Mouse (Mus musculus): ENCODE data around the gene Son. TPM values are rescaled to one million over a fixed set of nuclear protein-coding genes. Genes with fewer than 3 reads are reported as not detected.

Son gene
- polyA plus RNA-seq, 1 experiment from 2014 or later = 167 TPM

DNA sequence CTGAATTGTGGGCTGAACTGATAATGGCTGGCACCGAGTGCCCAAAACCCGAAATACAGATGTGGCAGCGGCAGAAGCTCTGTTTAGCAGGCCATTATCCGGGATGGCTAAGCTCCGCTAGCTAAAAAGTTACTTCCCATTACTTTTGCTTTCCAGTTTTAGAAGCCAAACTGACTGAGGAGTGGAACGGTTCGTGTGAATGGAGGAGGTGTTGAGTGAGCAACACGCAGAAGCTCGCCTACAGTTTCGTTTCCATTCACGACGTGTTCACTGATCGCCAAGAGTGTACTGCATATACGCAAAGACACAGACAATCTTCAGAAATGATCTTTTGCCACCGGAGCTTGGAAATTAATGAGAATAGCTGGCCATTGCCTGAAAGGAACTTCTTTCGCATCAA is 15.0 kb downstream of the Son start:
- 94% methylated on average over 16 of the region's 16 CpGs for WGBS
- no peak for ATAC-seq (ENCODE audit: low FRiP score)
- H3K9ac ChIP-seq = no peak overlapping the region
- no peak overlapping the region for H3K27ac ChIP-seq
- no peak overlapping the region for H3K4me2 ChIP-seq
- H3K27me3 ChIP-seq = no peaks in the 10 kb centered on the region
- H3K4me1 ChIP-seq = peaks cover 4% of the 10 kb centered on the region; the same call in 1 of the 2 replicates
- no peak overlapping the region for H3K4me3 ChIP-seq (replicated peaks)
- peaks cover 91% of the 10 kb centered on the region for H3K36me3 ChIP-seq (replicated peaks)
- no peaks in the 10 kb centered on the region for H3K9me3 ChIP-seq

DNA sequence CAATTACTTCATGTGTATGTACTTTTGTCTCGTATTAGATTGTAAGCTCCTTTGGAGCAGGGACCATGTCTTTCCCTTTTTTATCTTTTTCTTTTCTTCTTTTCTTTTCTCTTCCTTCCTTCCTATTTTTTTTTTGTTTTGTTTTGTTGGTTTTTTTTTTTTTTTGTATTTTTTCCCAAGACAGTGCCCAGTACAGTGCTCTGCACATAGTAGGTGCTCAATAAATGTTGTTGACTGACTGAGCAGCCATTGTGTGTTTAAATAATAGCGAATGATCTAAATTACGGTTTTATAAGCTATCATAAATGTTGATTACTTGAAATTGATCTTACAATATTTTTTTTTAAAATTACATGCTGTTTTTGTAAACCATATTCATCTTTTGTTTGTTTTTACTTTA is 16.5 kb downstream of the Son start:
- H3K4me1 ChIP-seq = peaks cover 4% of the 10 kb centered on the region; the same call in 1 of the 2 replicates
- H3K9ac ChIP-seq = no peak overlapping the region
- H3K27me3 ChIP-seq = no peaks in the 10 kb centered on the region
- H3K4me2 ChIP-seq = no peak overlapping the region
- H3K9me3 ChIP-seq = no peaks in the 10 kb centered on the region
- H3K4me3 ChIP-seq (replicated peaks) = no peak overlapping the region
- H3K27ac ChIP-seq = no peak overlapping the region
- ATAC-seq (ENCODE audit: low FRiP score) = no peak
- peaks cover 86% of the 10 kb centered on the region for H3K36me3 ChIP-seq (replicated peaks)
- WGBS = 92% methylated on average over 3 of the region's 3 CpGs

DNA sequence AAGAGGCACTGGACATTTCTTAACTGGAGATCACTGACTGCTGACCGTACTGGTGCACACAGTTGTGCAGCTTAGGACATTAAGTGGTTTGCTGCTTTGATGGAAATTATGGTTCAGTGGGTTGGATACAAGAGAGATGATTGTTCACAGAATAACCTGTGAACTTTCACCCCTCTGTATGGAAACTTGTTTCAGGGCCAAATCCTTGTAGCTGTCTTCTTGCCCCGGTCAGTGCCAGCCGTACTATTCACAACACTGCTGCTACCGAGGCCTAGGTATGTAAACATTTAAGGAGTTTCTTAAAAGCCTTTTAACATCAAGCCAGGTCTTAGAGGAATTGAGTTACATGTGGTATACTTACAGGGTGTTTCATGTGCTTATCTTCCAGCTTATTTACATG is 27.2 kb downstream of the Son start:
- no peak for ATAC-seq (ENCODE audit: low FRiP score)
- 87% methylated on average over 4 of the region's 4 CpGs for WGBS
- H3K27ac ChIP-seq = no peak overlapping the region
- H3K9me3 ChIP-seq = no peaks in the 10 kb centered on the region
- H3K36me3 ChIP-seq (replicated peaks) = peaks cover 88% of the 10 kb centered on the region
- H3K4me3 ChIP-seq (replicated peaks) = no peak overlapping the region
- no peak overlapping the region for H3K9ac ChIP-seq
- no peak overlapping the region for H3K4me2 ChIP-seq
- no peaks in the 10 kb centered on the region for H3K27me3 ChIP-seq
- no peaks in the 10 kb centered on the region for H3K4me1 ChIP-seq

DNA sequence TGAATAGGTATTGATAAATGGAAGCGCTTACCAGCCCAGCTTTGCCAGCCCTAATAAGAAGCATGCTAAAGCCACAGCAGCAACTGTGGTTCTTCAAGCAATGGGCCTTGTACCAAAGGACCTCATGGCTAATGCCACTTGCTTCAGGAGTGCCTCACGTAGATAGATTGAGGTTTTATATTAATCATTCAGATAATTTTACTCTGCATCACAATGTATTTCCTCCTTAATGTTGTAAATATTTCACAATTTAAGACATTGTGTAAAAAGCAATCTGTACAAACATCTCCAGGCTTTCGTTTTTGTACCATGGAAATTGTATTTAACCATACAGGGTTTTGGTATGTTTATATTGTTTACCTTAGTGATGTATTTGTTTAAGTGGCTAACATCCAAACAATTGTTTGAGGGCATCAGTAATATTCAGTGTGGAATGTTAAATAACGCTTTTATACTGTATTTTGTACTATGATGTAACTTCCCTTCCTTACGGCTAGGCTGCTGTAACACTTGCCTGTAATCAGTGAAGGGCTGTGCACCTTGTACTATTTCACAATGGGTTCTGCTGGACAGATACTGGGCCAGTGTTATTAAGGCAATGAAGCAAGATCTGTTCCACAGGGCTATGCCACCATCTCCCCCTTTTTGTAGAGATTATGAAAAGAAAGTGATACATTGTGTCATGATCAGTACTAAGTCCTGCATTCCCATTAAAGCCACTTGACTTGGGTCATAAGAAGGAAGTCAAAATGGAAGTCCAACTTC is 31.0 kb downstream of the Son start:
- Histone ChIP-seq H3K36me3 (replicated peaks) (peaks cover 76% of the 10 kb centered on the region), H3K4me3 (replicated peaks) (no peak overlapping the region), H3K4me2 (no peak overlapping the region), H3K4me1 (no peaks in the 10 kb centered on the region), H3K27me3 (no peaks in the 10 kb centered on the region), H3K9ac (no peak overlapping the region), H3K9me3 (no peaks in the 10 kb centered on the region), H3K27ac (no peak overlapping the region)
- no peak for ATAC-seq (ENCODE audit: low FRiP score)
- WGBS = 93% methylated on average over 5 of the region's 5 CpGs

DNA sequence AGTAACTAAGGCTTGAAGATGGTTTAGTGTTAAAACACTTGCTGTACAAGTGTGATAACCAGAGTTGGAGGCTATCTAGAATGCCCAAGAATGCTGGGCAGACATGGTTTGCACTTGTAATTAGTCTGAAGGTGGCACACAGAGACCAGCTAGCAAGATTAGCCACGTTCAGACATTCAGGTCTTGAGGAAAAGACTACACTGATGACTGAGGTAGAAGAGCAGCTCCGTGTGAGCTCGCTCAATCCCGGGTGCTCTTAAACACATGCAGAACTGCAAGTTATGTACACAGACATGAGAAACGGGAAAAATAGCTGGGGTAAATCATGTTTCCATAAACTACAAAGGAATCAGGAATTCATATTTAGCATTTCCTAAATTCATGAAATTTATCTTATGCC is 33.4 kb downstream of the Son start:
- H3K4me3 ChIP-seq (replicated peaks) = no peak overlapping the region
- no peak overlapping the region for H3K27ac ChIP-seq
- H3K4me2 ChIP-seq = no peak overlapping the region
- H3K36me3 ChIP-seq (replicated peaks) = peaks cover 79% of the 10 kb centered on the region
- 86% methylated on average over 5 of the region's 5 CpGs for WGBS
- ATAC-seq (ENCODE audit: low FRiP score) = no peak
- H3K9ac ChIP-seq = no peak overlapping the region
- no peaks in the 10 kb centered on the region for H3K4me1 ChIP-seq
- no peaks in the 10 kb centered on the region for H3K9me3 ChIP-seq
- no peaks in the 10 kb centered on the region for H3K27me3 ChIP-seq

DNA sequence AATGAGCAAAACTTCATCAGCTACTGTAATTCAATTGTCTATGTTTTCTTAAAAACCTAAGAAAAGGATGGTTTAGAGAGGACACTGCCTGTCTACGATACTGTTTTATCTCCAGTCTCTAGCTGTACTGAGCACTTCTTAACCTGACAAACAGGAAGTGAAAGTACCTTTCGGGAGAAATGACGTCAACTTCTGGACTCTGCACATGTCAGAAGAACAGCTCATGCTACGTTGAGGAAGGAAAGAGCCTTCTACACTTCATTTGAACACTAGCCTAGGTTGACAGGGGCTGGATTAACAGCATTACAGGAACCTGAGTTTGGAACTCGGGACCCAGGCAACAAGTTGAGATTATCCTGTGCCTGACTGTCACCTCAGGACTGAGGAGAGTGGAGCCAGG is 38.2 kb downstream of the Son start:
- Histone ChIP-seq H3K9ac (no peak overlapping the region), H3K4me1 (peaks cover 20% of the 10 kb centered on the region), H3K36me3 (replicated peaks) (peaks cover 44% of the 10 kb centered on the region), H3K27ac (no peak overlapping the region), H3K4me3 (replicated peaks) (no peak overlapping the region), H3K9me3 (no peaks in the 10 kb centered on the region), H3K4me2 (no peak overlapping the region), H3K27me3 (no peaks in the 10 kb centered on the region)
- no peak for ATAC-seq (ENCODE audit: low FRiP score)
- 90% methylated on average over 5 of the region's 5 CpGs for WGBS

DNA sequence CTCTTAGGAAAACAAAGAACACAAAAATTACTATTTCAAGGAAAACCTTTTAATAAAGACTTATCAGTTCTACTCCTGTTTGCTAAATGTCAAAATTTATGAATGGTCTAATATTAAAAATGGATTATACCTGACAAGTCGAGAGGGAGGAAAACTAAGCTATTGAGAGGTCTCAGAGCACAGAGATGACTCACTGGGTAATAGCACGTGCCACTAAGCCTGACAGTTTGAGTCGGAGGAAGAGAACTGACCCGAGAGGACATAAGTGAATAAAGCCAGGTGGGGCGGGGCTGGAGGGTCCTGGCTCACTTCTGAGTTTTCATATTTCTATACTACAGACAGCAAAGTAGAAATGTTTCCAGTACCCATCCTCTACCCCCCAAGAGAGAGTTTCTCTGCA is 39.1 kb downstream of the Son start:
- 84% methylated on average over 5 of the region's 5 CpGs for WGBS
- Histone ChIP-seq H3K4me2 (no peak overlapping the region), H3K4me1 (peaks cover 20% of the 10 kb centered on the region), H3K36me3 (replicated peaks) (peaks cover 44% of the 10 kb centered on the region), H3K9me3 (no peaks in the 10 kb centered on the region), H3K4me3 (replicated peaks) (no peak overlapping the region), H3K27ac (no peak overlapping the region), H3K27me3 (no peaks in the 10 kb centered on the region), H3K9ac (no peak overlapping the region)
- no peak for ATAC-seq (ENCODE audit: low FRiP score)

DNA sequence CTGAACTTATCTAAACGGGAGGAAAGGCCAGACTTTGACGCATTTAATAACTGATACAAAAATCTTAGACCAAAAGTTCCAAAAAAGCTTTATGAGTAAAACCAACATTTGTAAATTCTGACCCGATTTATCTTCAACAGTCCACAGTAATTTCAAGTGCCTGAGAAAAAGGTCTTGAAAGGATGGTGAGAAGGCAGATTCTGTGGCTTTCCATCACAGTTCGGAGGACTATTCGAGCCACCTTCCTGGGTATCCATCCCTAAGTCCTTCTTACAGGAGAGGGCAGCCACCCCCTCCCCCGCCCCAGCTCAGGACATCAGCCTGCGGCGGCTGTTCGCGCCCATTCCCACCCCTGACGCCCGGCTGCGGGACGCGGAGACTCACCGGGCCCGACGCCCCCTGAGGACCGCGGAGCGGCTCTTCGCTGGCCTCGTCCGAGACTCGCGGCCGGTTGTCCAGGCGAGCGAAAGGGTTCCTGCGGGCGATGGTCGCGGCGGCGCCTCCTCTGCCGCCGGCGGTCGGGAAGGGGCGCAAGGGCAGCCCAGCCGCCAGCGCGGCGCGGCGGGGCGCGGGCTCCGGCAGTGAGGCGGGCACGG is 40.8 kb downstream of the Son start:
- H3K4me3 ChIP-seq (replicated peaks) = peak overlapping the region; percentile 91
- H3K27ac ChIP-seq = peak overlapping the region; percentile 88
- peaks cover 28% of the 10 kb centered on the region for H3K36me3 ChIP-seq (replicated peaks)
- no peaks in the 10 kb centered on the region for H3K27me3 ChIP-seq
- peak; percentile 67 for ATAC-seq (ENCODE audit: low FRiP score)
- no peaks in the 10 kb centered on the region for H3K9me3 ChIP-seq
- WGBS = 1% methylated on average over 42 of the region's 51 CpGs
- H3K4me1 ChIP-seq = peaks cover 20% of the 10 kb centered on the region
- peak overlapping the region; percentile 85 for H3K4me2 ChIP-seq
- peak overlapping the region; percentile 95 for H3K9ac ChIP-seq

DNA sequence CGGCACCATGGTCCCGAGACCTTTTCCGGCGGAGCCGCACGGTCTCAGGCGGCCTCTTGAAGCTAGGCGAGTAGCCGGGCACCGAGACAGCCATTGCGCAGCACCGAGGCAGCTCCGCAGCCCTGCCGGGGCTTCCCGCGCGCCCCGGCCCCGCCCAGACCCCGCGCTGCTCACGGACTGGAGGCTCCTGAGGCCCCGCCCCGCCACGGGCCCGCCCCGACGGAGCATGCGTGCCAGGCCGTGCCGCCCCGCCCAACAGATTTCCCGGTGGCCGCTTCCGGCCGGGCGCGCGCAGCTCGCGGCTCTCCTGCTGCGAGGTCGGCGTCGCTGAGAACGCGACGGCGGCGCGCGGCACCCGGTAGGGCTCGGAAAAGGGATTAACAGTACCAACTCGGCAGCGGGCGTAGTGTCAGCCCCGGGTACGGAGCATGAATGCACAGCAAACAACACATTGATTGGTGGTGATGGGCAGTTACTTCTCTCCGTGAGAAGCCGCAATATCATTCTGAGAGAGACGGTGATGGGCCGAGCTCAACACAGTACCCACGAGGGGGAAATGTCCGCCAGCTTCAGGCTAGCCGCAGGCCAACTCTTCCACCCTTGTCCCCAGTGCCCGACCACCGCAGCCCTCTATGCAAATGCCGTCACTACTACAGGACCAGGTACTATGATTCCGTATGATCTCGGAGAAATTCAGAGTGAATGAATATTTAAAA is 41.5 kb downstream of the Son start, which contains the start of gene Donson:
Gene Donson (minus strand): TSS at position 152 of the 716 bp plus-strand sequence.
- H3K9me3 ChIP-seq = no peaks in the 10 kb centered on the region
- H3K27ac ChIP-seq = peak within 1 kb of the TSS; percentile 88
- H3K27me3 ChIP-seq = no peaks in the 10 kb centered on the region
- peaks cover 20% of the 10 kb centered on the region for H3K4me1 ChIP-seq
- peaks cover 24% of the 10 kb centered on the region for H3K36me3 ChIP-seq (replicated peaks)
- peak within 1 kb of the TSS; percentile 91 for H3K4me3 ChIP-seq (replicated peaks)
- under 1% methylated on average over 54 of the region's 71 CpGs for WGBS
- H3K4me2 ChIP-seq = peak within 1 kb of the TSS; percentile 85
- H3K9ac ChIP-seq = peak within 1 kb of the TSS; percentile 95
- peak; percentile 100 for ATAC-seq (ENCODE audit: low FRiP score)

DNA sequence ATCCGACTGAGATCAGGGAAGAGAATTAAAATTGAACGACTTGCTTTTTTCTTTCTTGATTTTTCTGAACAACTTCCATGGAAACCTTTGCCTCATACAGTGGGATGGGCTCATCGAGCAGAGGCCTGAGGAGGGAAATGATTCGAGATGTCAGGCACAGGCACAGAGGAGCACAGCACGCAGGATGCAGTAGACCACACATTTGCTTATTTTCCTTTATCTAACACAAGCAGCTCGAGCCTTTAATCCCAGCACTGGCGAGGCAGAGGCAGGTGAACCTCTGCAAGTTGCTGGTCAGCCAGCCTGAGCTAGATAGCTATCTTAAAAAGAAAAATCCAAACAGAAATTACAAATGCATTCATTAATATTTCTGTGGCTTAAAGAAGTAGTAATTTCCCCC is 42.5 kb downstream of the Son start:
- no peaks in the 10 kb centered on the region for H3K9me3 ChIP-seq
- no peak overlapping the region for H3K9ac ChIP-seq
- H3K36me3 ChIP-seq (replicated peaks) = peaks cover 13% of the 10 kb centered on the region
- H3K4me3 ChIP-seq (replicated peaks) = no peak overlapping the region
- WGBS = 47% methylated on average over 7 of the region's 7 CpGs
- no peak for ATAC-seq (ENCODE audit: low FRiP score)
- no peaks in the 10 kb centered on the region for H3K27me3 ChIP-seq
- peaks cover 20% of the 10 kb centered on the region for H3K4me1 ChIP-seq
- 0 out of 2 replicates have a peak overlapping the region, but pooled peaks have one; percentile 85 for H3K4me2 ChIP-seq
- H3K27ac ChIP-seq = no peak overlapping the region

DNA sequence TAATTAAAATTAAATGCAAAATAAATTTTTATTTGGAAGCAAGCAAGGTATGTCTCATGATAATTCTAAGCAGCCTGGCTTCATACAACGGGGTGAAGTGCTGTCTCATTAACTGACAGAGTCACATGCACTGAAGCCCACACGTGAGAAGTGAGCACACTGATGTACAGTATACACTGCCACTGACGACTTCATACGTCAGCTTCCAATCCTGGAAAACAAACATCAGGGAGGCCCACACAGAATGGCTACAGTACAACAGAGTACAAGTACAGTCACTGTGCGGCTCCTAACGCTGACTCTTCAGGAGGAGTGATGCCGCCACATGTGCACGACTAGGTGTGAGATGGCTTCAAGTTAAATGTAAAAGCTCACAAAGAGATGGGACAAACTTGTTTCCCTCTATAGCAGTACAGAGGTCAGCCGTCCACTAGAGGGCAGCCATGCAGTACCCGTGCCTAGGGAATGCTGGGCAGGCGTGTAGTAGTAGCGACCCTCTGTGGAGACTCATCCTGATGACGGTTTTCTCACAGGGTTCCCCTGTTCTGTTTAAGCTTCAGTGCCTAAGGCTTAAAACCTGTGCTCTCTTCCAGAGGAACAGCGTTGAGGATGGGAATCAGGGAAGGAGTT is 47.3 kb downstream of the Son start:
- Histone ChIP-seq H3K27ac (no peak overlapping the region), H3K4me3 (replicated peaks) (no peak overlapping the region), H3K36me3 (replicated peaks) (peaks cover 26% of the 10 kb centered on the region), H3K27me3 (no peaks in the 10 kb centered on the region), H3K9ac (no peak overlapping the region), H3K4me2 (no peak overlapping the region), H3K4me1 (peaks cover 6% of the 10 kb centered on the region; the same call in 1 of the 2 replicates), H3K9me3 (no peaks in the 10 kb centered on the region)
- ATAC-seq (ENCODE audit: low FRiP score) = peak; percentile 93
- 31% methylated on average over 14 of the region's 14 CpGs for WGBS

DNA sequence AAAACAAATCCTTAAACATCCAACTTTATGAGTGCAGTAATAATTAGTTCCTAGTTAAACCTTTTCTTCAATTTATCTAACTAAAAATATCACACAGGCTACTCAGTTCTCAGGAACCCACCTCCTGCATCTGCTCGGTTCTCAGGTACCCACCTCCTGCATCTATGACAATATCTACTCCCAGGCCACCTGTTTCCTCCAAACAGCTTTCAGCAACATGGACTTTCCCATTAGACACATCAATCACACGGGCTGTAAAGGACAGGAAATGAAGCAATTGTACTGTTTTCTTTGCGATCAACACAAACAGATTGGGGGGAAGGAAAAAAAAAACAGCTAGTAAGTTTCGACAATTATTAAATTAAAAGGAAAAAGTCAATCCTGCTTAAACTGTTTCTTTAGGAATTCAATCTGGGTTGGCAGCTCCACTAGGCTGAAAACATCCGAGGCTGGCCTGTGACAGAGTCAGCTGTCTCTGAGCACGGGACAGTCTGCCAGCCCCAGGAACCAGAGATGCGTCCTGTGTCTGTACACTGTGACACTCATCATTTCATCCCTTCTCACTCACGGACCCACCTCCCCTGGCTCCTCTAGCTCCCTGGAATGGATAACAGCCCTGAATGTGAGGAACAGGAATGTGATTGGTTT is 47.9 kb downstream of the Son start:
- WGBS = 83% methylated on average over 8 of the region's 8 CpGs
- ATAC-seq (ENCODE audit: low FRiP score) = no peak
- Histone ChIP-seq H3K9me3 (no peaks in the 10 kb centered on the region), H3K36me3 (replicated peaks) (peaks cover 29% of the 10 kb centered on the region), H3K9ac (no peak overlapping the region), H3K4me2 (no peak overlapping the region), H3K4me3 (replicated peaks) (no peak overlapping the region), H3K4me1 (no peaks in the 10 kb centered on the region), H3K27me3 (no peaks in the 10 kb centered on the region), H3K27ac (no peak overlapping the region)
